Mouse (Mus musculus) ovary, postnatal 14 days (tissue): Measurements from ENCODE around the gene Ptgis.

Source experiments
- DNase-seq: peaks from one replicate; pipeline ENCODE4 v3.0.0; 2022; ENCODE audit warnings: low spot score

Ptgis gene

DNA sequence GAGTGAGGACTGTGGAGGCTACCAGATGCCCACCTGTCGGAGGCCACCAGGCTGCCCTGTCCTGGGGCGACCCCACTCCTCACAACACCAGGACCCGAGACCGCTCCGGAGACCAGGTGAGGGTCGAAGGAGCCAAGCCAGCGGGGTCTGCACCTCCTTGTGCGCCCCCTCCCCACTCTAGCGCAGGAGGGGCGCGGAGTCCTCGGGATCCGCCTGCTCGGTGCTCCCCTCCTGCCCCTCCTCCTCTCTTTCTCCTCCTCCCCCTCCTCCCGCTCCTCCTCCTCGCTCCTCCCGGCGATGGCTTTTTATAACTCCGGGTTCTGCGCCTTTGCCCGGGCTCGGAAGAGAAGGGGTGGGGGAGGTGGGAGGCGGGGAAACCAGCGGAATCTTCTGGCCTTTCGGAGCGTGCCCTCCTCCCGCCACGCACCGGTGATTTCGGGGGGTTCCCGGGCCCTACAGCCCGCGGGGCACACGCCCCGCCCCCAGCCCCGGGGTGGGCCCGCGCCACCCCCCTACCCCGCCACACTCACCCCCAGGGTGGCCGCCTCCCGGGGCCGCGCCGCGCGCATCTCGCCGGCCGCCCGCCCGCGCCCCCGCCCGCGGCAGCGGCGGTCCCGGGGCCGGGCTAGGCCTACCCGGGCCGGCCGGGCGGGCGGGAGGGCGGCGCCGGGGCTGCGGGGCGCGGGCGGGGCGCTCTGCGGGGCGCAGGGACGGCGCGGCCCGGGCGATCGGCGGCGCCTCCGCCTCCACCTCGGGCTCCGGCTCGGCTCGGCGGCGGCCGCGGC is 50.9 kb downstream of the Ptgis start:
- no peak for DNase-seq

DNA sequence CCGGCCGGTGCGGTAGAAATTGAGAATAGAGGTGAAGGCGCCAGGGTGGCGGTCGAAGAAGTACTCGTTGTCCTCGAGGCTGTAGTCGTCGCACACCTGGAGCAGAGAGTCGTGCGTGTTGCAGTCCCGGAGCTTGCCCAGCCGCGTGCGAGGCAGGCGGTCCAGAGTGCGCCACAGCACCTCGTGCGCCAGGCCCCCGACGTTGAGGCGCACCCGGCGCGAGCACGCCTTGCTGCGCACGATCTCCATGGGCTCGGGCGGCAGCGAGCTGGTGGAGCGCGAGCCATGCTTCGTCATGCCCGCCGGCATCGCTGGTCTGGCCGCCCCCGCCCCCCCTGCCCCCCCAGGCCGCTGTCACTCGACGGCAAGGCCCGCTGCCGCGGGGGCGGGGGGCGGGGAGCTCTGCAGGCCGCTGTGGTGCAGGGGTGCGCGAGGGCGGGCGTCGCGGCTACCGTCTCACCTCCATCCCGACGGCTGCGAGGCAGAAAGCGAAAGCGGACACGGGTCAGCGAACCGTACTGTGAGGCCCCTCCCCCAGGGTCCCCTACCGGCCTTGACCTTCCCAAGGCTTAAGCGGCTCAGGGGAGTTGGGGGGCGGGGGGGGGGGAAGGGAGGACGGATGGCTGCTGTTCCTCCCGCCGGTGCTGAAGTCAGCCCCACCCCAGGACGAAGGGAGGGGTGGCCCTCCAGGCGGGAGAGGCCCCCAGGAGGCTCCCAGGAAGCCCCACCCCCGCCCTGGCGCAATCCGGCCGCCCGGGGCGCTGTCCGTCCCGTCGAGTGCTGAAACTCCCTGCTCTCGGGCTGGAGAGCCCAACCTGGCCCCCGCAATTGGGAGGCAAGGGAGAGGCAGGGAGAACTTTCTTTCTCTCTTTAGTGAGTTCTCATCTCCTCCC is 51.8 kb downstream of the Ptgis start:
- DNase-seq, result peak; percentile 86

DNA sequence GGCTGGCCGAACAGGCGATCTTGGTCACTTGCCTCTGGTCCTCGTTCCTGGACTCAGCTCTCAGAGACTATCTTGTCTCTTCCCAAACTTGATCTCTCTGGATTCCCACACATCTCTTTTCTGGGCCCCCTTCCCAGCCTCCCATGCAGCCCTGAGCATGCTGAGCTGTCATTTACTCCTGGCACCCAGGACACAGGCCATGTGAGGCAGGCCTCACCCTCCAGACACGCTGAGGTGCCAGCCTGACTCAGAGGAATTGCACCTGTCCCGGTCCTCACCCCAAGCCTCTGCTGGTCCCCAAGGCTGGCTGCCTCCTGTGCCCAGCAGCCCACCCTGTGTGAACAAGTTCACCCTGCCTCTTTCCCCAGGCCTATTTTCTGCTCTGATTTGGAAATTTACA is 53.3 kb downstream of the Ptgis start:
- no peak for DNase-seq

DNA sequence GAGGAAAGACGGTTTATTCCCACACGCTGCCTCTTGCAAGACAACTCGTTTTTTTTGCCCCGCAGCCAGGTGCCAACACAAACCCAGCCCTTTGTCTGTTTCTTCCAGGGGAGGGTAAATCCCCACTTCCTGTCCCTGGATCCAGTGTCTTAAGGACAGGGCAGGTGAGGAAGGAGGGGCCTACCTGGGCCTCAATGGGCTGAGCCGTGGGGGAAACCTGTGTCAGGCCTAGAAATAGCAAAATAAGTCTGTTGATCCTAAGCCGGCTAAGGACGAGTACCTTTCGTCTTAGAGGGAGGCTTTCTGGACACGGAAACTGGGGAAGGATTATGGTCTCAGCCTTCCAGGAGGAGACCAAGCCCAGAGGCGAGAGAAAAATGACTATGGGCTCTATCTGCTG is 53.9 kb downstream of the Ptgis start:
- no peak for DNase-seq

DNA sequence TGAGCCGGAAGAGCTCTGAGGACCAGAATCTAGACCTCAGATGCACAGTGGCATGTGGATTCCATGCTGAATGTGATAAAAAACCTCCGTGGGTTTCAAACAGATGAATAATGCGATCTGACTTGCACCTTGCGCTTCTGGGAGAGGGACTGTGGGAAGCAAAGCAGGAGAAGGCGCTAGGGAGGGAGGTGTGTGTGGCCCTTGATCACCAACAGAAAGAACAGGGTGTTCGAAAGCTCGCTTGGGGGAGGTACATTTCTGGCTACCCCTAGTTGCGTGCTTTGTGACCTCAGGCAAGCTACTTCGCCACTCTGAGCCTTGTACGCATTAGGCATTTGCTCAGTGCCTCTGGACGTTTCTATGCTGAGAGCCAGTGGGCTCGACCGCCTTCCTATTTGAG is 54.4 kb downstream of the Ptgis start:
- no peak for DNase-seq

- no peak for DNase-seq
These were observed 55.0 kb downstream of the Ptgis start for GRCm38 (mm10) chr2:167185432-167185831.

DNA sequence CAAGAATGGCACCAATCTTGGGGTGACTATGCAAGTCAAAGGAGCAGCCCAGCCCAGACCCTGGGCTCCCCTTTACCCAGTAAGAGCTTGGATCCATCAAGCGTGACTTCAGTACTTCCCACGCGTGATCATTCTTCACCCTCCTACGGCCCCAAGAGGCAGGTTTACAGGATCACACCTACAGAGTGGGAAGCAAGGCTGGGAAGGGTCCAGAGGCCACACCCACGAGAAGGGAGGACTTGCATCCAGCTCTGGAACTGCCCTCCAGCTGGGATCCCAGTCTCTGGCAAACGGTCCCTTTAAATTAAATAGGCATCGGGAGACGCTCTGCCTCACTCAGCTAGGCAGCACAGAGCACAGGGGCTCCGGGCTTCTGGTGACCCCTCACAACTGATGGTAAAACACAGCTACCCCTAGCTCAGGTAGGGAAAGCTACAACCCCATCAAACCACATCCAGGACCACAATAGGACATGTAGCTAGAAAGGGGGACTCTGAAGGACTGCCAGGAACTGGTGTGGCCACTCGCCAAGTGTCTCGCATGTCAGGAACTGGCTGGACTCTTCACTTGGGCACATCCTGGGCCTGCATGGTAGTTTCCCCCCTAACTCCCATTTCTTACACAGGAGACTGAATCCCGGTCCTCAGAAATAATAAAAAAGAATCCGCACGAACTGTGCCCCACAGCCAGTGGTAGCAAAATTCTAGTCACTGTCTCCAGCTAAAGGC is 58.6 kb downstream of the Ptgis start:
- no peak for DNase-seq

DNA sequence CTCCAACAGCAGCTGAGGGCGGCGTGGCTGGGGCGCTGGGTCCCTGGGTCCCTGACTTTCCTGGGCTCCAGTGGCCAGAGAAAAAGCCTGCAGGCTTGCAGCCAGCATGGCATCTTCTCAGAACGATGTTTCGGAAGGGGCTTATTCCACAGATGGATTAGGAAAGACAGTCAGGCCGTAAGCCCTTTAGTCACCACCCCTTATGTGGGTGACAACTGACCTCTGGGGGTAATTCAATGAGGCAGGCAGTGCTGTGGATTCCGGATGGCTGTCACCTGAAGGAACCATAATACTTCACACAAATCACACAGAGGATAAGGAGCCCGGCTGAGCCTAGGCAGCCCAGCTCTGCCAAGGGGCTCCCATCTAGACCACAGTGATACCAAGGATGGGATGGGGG is 59.3 kb downstream of the Ptgis start:
- DNase-seq, result no peak

DNA sequence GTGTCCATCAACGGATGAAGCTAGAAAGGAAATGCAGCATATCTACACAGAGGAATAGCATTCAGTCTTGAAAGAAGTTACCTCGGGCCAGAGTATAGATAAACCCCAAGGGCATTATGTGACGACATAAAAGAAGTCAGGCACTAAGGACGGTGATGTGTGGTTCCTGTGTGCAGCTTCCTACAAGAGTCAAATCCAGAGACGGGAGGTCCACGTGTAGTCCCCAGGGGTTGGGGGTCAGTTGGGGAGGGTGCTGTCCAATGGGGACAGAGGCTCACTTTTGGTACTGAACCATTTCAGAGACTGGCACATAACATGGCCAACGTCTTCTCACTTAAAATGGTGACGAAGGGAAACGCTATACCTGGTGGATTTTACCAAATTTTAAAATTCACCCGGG is 61.1 kb downstream of the Ptgis start:
- DNase-seq, result no peak

- DNase-seq, result no peak
These were observed 63.2 kb downstream of the Ptgis start for GRCm38 (mm10) chr2:167177231-167177641.

DNA sequence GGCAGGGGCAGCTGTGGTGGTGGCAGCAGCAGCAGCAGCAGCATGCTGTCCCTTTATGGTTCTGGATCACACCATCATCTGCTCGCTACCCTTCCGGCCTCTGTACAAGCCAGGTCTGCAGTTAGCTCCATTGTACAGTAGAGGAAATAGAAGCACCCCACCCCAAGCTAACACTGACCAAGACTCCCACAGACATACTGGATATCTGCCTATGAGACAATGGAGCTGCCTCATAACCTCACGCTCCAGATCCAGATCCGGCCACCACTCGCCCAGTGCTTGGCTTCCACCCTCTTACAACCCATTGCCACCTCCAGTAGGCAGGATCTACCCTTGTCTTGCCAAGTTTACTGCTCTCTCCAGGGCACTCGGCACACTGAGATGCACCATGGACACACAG is 65.1 kb downstream of the Ptgis start:
- no peak for DNase-seq

- no peak for DNase-seq
These were observed 67.1 kb downstream of the Ptgis start for GRCm38 (mm10) chr2:167173051-167173875.

- DNase-seq, result no peak
These were observed 72.7 kb downstream of the Ptgis start for GRCm38 (mm10) chr2:167167515-167168212.

- no peak for DNase-seq
These were observed 76.8 kb downstream of the Ptgis start for GRCm38 (mm10) chr2:167163600-167163999.

DNA sequence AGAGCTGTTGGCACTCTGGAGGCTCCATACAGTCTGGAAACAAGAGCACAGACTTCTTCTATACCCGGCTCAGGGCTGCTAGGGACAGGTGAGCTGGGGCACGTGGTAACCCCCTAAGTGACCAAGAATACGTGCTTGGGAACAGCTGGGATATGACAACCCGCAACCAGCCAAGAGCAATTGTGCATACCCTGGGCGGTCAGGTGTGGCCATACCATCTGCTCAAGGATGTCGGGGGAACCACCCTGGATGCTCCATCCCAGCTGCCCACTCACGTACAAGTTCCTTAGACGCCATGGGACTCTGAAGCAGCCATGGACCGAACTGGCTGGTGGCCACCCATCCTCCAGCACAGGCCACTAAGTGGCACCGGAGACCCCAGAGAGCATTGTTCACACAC is 77.3 kb downstream of the Ptgis start:
- DNase-seq, result no peak

- DNase-seq, result peak; percentile 40
These were observed 77.8 kb downstream of the Ptgis start for GRCm38 (mm10) chr2:167162516-167163021.

DNA sequence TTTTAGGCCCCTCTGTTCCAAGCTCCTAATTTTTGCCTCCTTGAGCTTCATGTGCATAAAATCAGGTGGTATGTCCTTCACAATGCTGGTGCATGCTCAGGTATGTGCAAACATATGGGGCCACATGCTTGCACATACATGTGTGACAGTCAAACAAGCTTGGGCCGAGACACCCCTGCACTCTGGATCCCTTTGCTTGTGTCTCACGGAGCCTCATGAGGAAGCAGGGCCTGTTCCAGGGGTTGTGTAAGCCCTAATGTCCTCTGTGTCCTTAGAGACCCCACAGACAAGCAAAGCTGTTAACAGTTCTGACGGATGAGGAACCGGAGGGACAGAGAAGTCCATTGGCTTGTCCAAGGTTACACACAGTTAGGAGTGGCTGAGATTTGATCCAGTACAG is 80.7 kb downstream of the Ptgis start:
- DNase-seq, result no peak

DNA sequence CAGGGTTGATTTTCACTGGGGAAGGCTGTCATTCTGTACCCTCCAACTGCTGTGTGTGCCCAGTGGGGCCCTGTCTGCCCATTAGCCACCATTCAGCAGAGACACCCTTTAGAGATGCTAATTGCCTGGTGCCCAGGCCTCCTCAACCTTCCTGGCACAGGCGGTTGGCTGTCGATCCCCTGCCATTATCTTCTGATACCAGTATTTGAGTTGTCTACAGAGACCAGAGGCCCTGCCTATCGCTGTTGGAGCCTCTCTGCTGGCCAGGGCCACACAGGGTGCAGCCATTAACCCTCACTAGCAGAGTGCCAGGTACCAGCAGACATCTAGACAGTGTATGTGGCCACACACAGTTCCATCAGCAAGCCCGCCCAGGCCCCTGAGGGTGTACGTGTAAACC is 81.6 kb downstream of the Ptgis start:
- DNase-seq, result no peak

DNA sequence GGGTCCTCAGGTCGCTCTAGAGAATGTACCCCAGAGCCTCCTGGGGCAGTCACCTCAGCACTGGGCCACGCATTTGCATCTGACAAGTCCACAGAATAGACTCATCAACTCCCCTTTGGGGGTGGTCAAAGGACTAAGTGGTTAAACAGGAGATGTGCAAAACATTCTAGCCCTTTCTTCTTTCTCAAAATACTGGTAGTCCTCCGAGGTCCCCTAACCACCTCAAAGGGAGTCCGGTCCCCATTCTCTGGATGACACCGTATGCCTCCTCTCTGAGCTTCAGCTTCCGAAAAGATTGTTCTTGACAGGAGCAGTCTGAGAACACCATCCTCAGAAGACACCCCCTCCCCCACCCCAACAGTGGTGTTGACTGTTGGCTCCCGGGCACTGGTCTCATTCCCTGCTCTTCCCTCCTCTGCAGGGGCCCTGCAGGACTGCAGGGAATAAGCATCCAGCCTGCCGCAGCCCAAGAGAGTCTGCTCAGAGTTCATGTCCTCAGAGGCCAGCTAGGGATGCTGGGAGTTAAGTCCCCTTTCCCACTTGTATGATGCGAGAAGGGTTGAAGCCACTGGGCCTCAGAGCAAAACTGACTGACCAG is 84.2 kb downstream of the Ptgis start:
- DNase-seq, result no peak

GRCm38 (mm10) chr2:167155541-167155973 is 84.8 kb downstream of the Ptgis start:
- DNase-seq, result no peak
